7 mouse cellular contexts compared by ENCODE assay signal in genomic region chr17:43490371-43490770, GRCm38 (mm10). TPM values are rescaled to one million over a fixed set of nuclear protein-coding genes. Genes with fewer than 3 reads are reported as not detected.
"Had no signal": no experiment of that assay in that cellular context is flagged by ENCODE, and none has a peak within 500 bp of the region (broad histone marks: within the 10 kb centered on the region; RNA-seq: fewer than 3 reads in every experiment).

No protein-coding gene starts in this region.

RNA-seq across cellular contexts. Expression of gene Mep1a, which starts 12.2 kb away (rescaled TPM):
- polyA plus RNA-seq: neural tube, embryonic 13.5 days; stomach, embryonic 14.5 days; urinary bladder, adult 2 months had no signal

RNA-seq across cellular contexts. Expression of gene Ankrd66, which starts 53.1 kb away (rescaled TPM):
- polyA plus RNA-seq: small intestine, adult 2 months; stomach, embryonic 16.5 days; stomach, postnatal 0 days; thymus, adult 2 months had no signal
